Mouse (Mus musculus) layer of hippocampus, postnatal 25 days (tissue): ENCODE data around the gene Cysltr2. TPM values are rescaled to one million over a fixed set of nuclear protein-coding genes. Genes with fewer than 3 reads are reported as not detected.

Experiments
- DNase-seq, 2 experiments: peaks; one replicate each; pipeline ENCODE4 v3.0.0; 2022; ENCODE audit warnings: mixed read lengths in 2 of 2, low spot score in 1 of 2; ENCODE audit errors: extremely low spot score in 1 of 2
- total RNA-seq, 2 experiments: library from RNA; stranded (reverse); gene quantifications; 2 replicates each; pipeline ENCODE4 v1.2.3; 2021

Cysltr2 gene
- total RNA-seq, 2 experiments from 2014 or later = 1.4 to 1.5 TPM

- no peak for DNase-seq
These were observed 50.8 kb downstream of the Cysltr2 start for GRCm38 (mm10) chr14:72998111-72998510.

- no peak for DNase-seq
These were observed 62.9 kb downstream of the Cysltr2 start for GRCm38 (mm10) chr14:72986044-72986443.

GRCm38 (mm10) chr14:72985113-72985512 is 63.8 kb downstream of the Cysltr2 start:
- DNase-seq = no peak

GRCm38 (mm10) chr14:72983456-72983855 is 65.5 kb downstream of the Cysltr2 start:
- DNase-seq = peak; percentile 65 to 80

- no peak for DNase-seq
These were observed 65.9 kb downstream of the Cysltr2 start for GRCm38 (mm10) chr14:72982981-72983436.

- DNase-seq = no peak
These were observed 68.2 kb downstream of the Cysltr2 start for GRCm38 (mm10) chr14:72980761-72981160.

- no peak for DNase-seq
These were observed 68.8 kb downstream of the Cysltr2 start for GRCm38 (mm10) chr14:72980106-72980505.

- no peak for DNase-seq
These were observed 72.8 kb downstream of the Cysltr2 start for GRCm38 (mm10) chr14:72976111-72976510.

Other genes with a start within 250 kb of the Cysltr2 start
- gene Rcbtb2, start 73.9 kb upstream of the Cysltr2 start, total RNA-seq = 10 to 100 TPM; 26.4 to 29.3 TPM
- gene Lpar6, start 188.8 kb upstream of the Cysltr2 start, total RNA-seq = 1 to 10 TPM; 1.8 TPM